Mouse (Mus musculus) skeletal muscle tissue, adult 2 months (tissue): Measurements from ENCODE around the gene Ttll1.
A peak's percentile ranks its signal among the peaks of the same experiment; 100 is the strongest.
"Not testable (repeated sequence)": the region's sequence is repeated elsewhere in the genome, so short reads cannot be mapped to it uniquely, and the experiment has no call there.

Experiments
- DNase-seq: peaks from one replicate; pipeline ENCODE4 v3.0.0-alpha.2; 2012; ENCODE audit warnings: low read depth, low spot score

The Ttll1 gene

DNA sequence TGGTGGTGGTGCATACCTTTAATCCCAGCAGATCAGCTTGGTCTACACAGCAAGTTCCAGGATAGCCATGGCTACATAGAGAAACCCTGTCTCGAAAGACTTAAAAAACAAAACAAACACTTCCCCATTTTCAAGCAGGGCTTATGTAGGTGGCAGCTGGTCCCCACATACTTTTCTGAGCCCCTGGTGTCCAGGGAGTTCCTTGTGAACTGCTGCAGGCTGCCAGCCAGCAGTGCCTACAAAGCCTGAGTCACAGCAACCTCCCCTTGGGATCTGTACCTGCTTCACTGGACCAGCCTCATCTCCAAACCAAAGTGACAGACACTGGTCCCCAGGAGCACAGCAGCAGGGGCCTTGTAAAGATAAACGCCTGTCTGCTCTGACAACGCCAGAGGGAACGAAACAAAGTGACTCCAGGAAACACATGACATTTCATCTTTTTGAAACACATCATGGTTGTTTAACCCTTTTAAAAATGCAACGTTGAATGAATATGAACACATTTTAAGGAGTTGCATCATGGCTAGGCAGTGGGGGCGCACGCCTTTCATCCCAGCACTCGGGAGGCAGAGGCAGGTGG lies 28.0 kb downstream of the Ttll1 start:
- DNase-seq = no peak

DNA sequence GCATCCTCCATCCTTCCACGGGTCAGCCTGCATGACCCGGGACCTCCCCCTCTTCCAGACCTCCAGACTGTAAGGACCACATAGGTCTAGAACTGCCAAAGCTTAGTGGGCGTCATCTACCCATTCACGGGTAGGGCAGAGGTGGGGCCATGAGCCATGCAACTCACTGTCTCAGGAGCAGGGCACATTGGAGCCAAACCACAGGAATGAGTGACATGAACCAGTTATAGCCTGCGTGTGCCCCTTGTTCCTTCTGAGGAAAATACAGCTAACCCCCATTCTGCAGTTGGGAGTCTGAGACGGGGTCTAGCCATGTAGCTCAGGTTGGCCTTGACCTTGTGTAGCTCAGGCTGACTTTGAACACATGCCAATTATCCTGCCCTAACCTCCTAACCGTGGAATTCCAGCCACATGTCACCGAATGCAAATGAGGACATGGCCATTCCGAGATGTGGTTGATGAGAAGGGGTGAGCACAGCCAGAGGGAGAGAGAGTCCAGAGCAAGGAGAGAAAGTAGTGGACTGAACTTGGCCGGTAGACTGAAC lies 29.4 kb downstream of the Ttll1 start:
- DNase-seq = no peak

DNA sequence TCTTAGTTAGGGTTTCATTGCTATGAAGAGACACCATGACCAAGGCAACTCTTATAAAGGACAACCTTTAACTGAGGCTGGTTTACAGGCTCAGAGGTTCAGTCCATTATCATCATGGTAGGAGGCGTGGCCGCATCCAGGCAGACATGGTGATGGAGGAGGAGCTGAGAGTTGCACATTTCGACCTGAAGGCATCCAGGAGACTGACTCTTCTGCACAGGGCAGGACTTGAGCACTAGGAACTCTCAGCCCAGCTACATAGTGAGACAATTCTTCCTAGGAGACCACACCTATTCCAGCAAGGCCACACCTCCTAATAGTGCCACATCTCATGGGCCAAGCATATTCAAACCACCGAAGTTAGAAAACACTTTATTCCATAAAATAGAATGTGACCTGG lies 30.9 kb downstream of the Ttll1 start:
- DNase-seq = no peak

DNA sequence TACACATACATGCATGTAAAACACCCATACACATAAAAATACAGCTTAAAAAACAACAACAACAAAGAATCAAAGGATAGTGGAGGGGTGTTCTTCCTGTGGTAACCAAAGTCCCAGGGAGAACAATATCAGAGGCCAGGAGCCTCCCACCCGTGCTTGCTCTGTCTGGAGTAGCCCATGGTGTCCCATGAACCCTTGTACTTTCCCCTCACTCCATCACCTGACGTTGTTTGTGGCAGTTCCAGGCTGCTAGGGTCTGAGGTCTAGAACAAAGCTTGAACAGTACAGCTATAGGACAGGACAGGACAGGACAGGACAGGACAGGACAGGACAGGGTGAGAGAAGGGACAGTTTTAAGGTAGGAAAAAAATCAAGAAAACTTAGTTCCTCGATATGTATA lies 32.6 kb downstream of the Ttll1 start:
- no peak for DNase-seq

DNA sequence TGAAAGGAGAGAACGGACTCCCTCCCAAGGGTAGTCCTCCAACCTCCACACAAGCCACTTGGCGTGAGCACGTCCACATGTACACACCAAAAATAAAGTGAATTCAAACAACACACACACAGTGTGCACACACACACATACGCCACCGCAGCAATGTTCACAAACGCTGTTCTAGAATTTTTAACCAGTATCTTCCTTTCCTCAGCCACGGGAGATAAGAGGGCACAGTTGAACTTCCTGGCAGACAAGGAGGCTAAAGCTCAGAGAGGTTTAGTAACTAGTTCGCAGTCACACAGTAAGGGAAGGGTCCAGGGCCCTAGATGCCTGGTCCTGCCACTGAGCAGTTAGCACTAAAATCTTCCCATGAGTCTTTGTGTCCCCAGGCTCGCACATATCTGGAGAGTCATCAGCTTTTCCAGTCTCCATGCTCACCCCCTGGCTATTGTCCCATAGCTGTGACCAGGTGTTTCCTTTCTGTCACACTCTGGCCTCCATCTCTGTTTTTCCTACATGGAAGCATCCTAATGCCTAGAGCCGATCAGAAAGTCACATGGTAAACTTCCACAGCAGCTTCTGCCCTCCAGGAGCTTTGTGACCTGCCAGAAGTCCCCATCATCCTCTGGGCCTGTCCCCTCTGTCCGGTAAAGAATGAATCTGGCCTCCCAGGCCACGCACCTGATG lies 34.0 kb downstream of the Ttll1 start:
- no peak for DNase-seq

DNA sequence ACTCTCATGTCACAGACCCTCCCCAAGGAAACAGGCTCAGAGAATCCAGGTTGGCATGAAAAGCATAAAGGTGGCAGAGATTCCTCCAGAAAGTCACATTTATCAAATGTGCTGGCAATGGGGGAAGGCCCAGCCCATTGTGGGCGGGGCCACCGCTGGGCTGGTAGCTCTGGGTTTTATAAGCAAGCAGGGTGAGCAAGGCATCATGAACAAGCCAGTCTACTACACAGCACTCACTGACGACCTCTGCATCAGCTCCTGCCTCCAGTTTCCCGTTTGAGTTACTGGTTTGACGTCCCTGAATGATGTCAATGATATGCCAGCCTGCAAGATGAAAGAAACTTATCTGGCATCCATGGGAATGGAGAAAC lies 36.2 kb downstream of the Ttll1 start:
- DNase-seq = no peak

DNA sequence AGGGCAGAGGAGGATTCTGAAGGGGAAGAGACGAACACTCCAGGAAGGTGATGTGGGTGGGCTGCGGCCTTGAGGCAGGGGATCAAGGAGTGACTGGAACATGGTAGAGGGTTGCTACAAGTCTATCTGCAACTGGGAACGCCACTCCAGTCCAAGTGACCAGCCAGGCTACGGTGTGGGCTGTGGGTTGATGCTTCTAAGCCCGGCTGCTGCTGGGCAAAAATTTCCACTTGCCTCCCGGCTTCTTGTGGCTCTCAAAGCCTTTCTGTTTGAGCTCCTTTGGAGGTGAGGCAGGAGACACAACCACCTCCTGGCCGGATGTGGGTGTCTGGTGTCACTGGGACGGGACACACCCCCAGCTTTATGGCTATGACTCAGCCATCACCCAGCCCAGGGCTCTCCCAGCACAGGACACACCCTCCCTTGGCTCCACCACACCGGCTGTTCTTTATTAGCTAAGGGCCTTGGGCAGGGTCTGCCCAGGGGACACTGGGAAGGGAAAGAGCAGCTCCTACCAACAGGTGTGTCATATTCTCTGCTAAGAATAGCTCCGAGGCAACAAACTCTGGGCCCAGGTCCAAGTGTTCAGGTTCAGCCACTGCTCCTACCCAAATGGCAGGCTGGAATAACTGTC lies 36.7 kb downstream of the Ttll1 start:
- DNase-seq = peak; percentile 80

DNA sequence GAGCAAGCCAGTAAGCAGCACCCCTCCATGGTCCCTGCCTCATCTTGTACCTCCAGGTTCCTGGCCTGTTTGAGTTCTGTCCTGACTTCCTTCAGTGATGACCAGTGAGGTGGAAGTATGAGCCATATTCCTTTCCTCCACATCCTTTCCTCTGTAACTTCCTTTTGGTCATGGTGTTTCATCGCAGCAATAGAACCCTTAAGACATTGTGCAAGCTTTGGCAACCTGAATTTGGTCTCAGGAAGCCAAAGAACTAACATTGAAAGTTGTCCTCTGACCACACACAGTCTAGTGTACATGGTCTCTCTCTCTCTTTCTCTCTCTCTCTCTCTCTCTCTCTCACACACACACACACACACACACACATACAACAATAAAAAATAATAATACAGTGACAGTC lies 37.4 kb downstream of the Ttll1 start:
- DNase-seq = no peak

DNA sequence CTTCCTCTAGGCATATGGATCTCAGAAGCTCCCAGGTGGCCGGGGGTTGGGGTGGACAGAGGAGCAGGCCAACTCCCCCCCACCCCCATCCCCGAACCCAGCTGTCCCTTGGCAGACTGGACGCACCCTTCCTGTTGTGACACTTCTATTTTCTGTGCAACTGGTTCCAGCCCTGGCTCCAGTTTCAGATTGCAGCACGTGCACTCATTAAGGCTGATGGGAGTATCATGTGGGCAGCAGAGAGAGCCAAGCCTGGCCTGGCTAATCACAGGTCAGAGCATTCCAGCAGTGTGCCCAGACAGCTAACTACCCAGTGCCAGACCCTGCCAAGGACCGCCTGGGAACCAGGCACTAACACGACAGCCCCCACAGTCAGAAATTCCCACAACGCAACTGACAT lies 39.2 kb downstream of the Ttll1 start:
- peak; percentile 66 for DNase-seq

DNA sequence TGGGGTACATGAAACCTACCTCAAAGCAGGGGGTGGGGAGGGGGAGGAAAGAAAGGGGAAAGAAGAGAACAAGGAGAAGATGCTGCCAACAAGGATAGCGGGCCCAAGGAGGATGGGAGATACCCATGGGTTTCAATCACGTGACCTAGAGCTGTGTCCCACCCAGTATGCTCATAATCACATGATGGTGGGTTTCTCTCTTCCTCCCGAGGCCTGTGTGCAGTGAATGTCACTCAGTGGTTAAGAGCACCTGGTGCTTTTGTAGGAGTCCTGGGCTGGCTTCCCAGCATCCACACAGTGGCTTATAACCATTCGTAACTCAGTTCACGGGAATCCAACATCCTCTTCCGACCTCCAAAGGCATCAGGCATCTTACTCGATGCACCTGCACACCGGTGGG lies 40.2 kb downstream of the Ttll1 start:
- no peak for DNase-seq

DNA sequence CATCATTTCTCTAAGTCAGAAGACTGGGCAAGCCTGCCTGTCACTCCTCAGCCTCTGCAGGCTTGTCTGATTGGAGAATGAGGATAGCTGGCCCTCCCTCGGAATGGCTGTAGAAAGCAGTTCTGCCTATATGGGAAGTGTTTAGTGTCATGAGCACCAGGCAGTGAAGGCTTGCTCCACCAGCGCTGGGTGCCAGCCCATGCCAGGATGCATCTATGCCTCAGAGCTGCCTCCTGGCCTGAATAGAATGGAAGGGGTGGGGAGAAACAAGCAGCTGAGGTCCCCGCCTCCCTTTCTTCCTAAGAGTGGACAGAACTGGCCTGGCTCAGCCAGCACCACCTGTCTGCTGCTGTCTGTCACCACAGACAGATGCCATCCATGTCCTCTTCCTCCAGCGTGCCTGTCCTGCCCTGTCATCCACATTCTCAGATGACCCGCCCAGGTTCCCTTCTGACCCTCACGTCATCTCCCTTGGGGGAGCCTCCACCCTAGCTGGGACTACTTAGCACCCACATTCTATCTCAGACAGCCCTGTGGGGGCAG lies 41.3 kb downstream of the Ttll1 start:
- DNase-seq = peak; percentile 66

DNA sequence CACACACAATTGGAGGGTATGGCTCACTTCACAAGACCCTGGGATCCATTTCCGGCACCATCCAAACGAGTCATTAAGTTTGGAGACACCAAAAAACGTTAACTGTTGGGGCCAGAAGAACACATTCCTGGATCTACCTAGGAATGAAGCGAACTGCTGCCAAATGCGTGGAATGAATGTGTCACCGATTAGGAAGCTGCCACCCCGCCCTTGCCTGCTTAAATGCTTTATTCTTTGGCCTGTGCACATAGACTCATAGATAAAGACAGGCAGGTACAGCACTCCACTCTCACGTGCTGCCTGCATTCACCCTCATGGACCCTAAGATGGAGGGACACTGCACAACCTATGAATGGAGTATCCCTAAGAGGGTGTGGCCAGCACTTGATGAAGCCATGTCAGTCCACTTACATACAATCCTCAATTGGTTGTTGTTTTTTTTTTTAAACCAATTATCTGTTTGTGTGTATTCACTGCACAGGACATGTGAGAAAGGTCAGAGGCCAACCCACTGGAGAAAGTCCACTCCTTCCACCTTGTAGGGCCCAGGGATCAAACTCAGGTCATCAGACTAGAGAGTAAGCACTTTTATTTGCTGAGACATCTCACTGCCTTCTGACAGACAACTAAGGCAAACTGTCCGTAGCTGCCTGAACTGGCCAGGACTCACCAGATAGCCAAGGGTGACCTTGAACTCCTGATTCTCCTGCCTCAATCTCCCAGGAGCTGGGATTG lies 43.3 kb downstream of the Ttll1 start:
- DNase-seq = no peak

DNA sequence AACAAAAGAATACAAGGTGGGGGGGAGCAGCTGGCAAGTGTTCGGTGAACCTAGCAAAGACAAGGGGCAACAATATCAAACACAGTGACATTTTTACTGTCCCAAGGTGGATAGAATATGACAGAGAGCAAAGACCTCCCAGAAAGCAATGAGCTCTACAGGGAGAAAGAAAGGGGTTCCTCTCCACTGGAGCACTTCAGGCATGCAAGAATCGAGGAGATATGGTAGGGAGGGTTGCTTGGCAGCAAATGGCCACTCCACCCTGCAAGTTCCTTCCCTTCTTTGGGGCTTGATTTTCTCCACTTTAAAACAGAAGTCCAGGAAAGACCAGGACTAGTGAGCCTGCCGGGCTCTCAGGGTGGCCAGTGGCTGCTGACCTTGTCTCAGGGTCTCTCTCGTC lies 44.4 kb downstream of the Ttll1 start:
- no peak for DNase-seq

DNA sequence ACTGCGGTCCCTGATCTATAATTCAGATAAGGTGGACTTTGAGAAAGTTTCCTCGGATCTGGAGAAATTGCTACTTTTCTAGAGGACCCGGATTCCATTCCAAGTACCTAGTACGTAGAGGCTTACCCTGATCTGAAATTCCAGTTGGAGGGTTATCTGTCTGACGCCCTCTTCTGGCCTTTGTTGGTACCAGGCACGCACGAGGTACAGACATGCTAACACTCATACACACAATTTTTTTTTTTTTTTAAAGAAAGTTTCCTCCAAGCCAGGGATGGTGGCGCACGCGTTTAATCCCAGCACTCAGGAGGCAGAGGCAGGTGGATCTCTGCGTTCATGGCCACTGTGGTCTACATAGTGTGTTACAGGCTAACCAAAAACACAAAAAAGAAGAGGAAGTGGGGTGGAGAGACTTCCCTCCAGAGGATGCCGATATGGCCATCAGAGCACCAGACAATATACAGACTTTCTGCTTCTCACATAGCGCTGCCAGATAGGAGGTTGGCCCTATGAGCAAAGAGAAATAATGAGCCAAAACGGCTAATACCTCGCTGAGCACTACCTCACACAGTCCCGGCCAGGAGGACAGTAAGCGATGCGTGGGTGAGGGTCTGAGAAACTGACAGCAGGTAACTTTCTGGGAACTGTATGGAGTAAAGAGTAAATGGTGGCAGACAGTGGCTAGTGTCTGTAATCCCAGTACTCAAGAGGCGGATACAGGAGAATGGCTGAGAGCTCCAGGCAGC lies 45.6 kb downstream of the Ttll1 start:
- no peak for DNase-seq

DNA sequence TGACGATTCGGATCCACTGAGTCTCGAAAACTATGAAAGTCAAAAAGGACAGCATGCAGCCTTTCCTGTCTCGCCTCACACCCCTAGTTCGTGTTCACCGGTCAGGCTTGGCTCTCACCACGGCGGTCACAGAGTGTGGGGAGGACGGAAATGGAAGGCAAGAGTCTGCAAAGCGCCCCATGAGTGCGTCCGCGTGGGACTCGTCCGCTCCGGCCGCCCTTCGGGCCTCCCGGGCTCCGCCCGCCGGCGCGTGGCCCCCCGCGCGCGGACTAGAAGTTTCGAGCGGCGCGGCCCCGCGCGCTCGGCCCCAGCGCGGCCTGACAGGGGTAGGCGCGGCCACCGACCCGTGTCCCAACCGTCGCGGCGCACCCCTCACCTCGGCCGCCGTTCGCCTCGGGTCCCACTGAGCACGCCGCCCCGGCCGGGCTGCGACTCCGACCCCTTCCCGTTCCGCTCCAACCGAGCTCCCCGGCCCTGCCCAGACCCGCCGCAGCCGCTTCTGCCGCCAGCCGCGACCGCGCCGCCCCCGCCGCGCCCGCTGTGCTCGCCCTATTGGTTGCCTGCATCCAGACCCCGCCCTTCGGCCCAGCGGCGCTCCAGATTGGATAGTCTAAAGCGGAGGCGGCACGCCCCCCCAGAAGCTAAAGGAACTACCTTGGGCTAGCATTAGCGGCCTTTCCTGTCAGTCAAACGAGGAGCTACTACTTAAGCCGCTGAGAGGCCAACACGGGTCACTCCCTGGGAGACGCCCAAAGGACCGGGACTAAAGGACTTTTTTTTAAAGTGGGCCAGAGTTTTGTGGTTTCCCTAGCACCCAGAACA lies 46.4 kb downstream of the Ttll1 start, which contains the start of gene Pacsin2:
Gene Pacsin2 (minus strand): TSS at position 524 of the 822 bp plus-strand sequence.
- DNase-seq = peak; percentile 96

DNA sequence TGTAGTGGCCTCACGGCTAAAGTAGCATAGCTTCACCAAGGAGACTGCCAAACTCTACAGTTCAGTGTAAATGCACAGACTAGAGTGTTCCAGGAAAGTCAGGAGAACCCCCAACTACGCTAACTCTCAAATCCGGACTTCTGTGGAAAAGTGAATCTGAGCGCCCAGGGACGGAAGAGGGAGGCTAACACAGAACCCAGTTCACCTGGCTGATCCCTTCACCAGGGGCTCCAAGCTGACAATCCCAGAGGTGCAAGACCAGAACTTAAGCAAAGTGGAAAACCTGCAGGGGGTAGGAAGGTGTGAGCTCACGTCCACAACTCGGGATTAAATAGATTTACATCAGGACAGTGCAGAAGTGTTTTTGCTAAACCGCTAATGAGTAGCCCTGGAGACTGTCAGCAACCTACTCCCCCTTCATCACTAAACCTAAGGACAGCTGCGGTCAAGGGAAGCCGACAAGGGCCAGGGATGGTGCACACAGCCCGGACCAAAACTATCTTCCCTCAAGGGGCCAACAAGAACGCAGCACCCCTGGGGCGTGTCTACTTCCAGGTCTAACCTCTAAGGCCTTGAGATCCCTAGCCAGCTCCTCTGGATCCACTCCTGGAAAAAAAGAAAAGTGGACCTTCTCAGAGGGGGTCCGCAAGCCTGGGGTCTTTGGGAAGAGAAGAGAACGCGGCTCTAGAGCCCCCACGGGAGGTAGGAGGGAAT lies 47.2 kb downstream of the Ttll1 start:
- DNase-seq = no peak

DNA sequence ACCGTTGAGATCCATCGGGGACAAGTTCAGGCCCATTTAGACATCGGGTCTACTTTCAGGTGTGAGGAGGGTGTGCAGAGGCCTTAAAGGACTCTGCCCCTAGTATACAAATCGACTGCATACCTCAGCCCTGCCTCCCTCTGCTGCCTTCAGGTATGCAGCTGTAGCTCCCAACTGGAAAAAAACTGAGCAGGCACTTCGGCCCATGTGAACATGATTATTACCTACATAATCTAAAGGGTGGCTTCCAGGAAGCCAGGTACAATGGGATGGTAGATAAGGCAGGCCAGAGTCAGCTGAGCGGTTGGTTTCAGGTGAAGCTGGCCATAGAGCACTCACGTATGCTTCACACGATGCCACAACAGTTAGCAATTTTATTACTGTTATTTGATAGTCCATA lies 48.3 kb downstream of the Ttll1 start:
- not testable (repeated sequence) for DNase-seq

DNA sequence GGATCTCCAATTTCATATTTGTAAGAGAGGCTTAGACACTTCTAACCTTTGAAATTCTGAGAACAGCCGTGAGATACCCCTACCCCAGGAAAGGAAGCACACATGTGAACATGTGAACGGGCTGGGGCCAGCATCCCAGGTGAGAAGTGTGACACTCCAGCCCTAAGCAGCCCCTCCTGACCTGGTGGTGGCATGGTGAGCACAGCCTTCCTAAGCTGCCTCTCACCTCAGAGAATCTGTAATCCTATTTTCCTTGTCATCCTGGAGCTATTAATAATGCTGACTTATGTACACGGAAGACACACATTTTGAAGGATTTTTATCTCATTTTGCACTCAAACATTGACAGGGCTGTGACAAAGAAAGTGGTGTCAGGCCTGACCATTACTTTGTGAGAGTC lies 49.8 kb downstream of the Ttll1 start:
- DNase-seq = no peak

DNA sequence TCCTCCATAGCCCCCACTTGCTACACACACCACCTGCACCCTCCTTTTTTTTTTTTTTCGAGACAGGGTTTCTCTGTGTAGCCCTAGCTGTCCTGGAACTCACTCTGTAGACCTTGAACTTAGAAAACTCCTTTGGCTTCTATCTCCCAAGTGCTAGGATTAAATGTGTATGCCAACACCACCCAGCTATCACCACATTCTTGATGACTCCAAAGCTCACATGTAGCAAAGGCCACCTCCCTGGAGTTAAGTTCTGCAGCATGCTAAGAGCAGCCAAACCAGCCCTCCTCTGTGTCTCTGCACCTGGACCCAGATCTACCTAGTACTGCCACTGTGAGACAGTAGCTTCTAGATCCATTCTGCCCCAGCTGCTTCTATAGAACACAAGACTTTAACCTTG lies 53.2 kb downstream of the Ttll1 start:
- no peak for DNase-seq

DNA sequence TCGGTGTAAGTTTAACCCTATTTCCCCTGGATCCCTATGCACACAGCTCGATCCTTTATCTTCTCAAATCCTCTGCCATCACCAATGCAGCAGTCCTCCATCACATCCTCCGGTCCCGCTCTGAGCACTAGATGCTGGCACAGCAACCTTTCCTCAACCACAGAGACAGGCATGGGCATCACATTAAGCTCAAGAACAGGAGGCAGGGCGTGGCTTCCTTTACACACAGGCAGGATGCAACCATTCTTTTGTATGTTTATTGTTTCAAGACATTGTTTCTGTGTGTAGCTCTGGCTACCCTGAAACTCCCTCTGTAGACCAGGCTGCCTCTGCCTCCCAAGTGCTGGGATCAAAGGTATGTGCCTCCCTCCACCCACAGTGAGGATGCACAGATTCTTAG lies 55.1 kb downstream of the Ttll1 start:
- no peak for DNase-seq
